Mouse (Mus musculus) frontal cortex, postnatal 36 days (tissue): ENCODE data around the gene Fkbp5.
"Not testable (repeated sequence)": the region's sequence is repeated elsewhere in the genome, so short reads cannot be mapped to it uniquely, and the experiment has no call there.

Experiments used
- DNase-seq, 2 experiments: peaks; one replicate each; pipeline ENCODE4 v3.0.0; 2022; ENCODE audit warnings: low spot score in 2 of 2

The Fkbp5 gene

DNA sequence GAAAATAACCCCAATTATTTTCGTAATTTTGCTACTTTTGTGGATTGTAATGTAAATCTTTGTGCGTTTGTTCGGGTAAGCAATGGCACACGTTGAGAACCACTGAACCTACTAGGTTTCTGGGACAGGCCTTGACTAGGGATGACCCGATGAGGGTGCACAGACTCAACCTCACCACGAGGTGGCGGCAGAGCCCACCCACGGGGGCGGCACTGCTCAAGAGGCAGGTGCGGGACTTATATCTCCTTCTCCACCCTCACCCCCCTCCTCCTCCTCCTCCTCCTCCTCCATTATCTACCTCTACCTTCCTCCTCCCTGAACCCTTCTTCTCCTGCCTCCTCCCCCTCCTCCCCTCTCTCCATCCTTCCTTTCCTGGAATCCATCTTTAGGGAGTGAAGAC is 143.5 kb downstream of the Fkbp5 start:
- no peak for DNase-seq

DNA sequence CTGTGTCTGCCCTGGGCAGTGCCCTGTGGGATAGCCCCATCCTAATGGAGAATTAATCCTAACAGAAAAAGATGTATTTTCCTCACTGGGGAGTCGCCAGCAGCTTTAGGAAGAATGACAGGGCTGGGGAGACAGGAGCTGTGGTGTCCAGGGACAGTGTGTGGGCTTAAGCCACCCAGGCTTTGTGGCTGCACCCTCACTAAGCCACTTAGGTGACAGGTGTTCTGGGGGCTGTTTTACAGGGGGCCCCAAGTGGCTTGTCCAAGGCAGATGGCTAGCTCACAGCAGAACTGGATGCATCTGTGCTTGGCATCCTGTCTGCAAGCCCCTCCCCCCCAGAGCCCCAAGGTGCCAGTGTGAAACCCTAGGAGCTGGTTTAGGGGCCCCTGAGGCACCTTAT is 145.4 kb downstream of the Fkbp5 start:
- DNase-seq = no peak

DNA sequence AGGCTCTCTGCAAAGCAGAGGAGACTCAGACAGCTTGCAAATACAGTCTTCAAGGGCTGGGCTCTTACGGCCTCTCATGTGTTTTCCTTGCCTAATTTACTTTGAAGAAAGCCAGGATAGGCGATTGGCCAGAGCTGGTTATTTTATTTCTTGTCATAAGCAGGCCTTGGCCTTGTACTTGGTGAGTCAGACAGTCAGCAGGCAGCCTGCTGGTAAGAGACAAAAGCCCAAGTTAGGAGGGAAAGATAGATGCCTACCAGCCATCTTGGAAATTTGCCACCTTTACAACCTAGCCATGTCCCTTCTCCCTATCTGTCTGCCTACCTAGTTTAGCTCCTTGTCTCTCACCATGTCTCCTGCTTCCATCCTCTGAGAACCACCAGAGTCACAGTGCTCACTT is 146.0 kb downstream of the Fkbp5 start:
- no peak for DNase-seq

DNA sequence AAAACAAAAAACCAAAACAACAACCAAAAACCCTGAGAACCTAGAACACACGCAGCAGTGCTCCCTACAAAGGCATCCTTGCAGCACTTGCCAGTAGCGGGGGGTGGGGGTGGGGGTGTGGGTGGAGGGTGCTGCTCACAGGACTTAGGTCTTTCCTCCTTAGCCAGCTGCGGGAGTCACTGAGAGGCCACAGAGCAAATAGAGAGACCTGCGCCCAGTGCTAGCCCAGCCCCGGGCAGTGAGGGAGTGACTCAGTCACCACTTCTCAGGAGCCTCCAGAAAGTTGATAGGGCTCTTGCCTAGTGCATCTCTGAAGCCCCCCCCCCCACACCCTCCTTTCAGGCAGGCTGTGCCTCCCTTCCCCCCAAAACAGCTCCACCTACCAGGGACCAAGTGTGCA is 148.3 kb downstream of the Fkbp5 start:
- DNase-seq = no peak

DNA sequence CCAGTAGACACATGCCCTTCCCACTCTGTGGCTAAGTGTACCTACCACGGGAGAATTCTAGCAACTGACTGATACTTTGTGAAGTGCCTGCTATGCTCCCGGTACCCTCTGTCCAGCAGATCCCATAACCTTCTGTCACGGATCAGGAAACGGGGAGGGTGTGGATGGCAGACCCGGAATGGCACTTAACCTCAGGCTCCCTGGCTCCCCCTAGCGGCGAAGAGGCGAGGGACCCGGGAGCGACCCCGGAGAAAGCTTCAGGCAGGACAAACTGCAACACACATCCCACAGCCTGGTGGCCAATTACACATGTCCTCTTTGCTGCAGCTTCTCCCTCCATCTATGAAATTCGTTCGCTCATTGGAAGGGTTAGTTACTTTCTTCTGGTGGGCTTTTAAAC is 148.9 kb downstream of the Fkbp5 start:
- peak; percentile 45 to 54 for DNase-seq

DNA sequence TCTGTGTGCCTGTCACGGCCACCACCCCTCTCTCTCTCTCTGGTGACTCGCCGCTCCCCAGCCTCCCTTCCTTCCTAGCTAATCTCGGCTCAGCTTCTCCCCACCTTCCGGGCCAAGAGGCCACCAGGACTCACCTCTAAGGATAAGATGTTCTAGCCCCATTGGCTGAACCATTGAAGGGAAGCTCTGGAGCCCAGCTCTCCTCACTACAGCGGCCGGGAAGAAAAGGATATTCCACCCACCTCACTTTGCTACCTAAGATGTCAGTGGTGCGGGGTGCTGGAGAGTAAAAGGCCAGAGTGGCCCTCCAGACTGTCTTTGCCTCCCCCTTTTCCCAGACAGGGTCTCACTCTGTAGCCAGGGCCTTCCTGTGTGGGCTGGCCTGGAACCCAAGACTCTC is 152.2 kb downstream of the Fkbp5 start, which contains the start of gene Tulp1:
TSS of gene Tulp1 (minus strand) at position 101 of the 400 bp plus-strand sequence.
- no peak for DNase-seq

DNA sequence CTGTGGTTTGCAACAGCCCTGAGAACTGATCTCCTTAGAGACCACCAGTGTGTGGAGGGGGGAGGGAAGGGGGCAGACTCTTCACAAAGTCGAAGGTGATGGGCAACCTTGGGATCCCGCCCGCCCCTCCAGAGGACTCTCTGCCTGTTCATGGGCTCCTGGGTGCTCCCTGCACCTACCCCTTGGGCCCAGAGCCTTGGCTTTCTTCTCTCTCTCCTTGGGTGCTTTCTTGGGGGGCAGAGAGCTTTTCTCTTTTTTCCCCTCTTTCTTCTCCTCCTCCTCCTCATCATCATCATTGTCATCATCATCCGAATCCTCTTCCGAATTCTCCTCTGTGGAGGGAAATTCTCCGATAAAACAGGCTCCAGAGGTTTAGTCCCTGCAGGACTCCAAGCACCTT is 153.8 kb downstream of the Fkbp5 start:
- DNase-seq = no peak

DNA sequence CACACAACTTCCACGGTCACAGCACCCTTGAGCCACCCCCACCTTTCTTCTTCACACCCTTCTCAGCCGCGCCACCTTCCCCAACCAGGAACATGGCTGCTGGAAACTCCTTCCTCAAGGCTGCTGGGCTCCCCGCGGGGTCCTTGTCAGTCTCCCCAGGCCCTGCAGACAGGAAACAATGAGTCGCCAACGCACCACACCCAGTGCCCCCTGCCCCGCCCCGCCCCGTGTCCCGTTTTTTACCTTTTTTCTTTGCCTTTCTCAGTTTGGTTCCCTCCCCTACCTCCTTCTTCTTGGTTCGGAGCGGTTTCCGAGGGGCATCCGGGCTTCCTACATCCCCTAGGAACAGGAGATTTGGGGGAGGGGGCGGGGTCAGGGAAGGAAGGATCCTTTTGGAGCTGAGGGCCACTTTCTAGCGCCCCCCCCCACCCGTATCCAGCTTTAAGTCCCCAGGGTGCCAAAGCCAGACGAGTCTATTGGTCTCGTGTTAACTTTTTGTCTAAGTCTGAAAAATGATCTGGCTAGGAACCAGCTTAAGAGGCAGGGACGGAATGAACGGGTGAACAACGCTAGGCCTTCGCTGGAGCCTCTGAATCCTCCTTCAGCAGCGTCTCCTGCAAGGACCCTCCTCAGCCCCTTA is 154.6 kb downstream of the Fkbp5 start:
- no peak for DNase-seq

DNA sequence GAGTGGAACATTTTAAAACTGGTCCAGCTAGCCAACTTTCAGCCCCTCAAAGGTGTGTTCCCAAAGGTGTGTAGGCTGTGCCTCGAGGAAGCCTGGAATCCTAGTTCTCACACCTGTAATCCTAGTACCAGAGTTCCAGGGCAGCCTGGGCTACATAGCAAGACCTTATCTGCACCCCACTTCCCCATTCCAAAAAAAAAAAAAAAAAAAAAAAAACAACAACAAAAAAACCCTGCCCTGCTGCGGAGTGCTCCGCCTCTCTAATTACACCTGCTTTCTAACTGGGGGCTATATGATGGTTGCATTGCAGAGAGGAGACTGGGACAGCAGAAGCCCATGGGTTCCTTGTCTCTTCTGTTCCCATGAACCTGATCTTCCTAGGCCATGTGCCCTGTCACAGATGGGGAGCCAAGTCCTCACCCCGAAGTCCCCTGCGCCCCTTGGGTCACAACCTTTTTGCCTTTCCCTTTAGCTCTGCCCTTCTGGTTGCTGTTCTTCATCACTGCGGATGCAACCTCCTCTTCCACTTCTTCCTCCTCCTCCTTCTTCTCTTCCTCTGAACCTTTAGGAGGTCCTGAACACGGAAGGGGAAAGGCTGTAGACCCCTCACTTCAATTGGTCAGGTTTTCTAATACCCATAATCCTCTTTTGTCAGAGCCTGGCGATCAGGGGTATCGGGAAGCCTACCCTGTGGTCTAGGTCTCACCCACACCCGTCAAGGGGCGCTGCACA is 155.2 kb downstream of the Fkbp5 start:
- DNase-seq = no peak

DNA sequence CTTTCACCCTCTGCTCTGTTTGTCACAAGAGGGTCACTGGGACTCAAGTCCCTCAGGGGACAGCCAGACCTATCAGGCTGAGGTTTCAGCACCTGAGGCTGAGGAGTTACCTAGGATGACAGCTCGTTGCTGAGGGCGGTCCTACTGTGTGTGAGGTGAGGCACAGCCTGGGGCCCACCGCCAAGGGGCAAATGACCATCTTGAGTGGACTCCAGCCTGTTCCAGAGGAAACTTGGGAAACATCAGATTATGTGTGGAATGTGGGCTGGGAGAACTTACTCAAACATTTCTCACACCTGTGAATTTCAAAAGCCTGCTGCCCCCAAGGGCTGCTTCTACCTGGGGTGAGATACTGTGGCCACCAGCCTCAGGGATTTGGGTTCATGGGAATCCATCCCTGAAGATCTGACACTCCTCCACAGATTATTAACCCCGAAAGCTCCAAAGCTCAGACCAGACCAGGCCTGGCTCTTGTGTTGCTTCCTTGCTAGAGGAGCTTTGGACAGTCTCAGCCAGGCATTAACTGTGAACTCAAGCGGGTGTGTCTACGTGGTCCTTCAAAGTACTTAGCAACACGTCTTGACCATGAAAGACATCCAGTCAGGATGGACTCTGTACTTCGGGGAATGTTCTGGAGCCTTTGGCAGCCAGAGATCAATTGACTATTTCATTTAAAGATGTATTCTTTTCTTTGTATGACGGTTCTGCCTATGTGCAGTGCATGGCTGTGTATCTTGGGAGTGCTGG is 156.6 kb downstream of the Fkbp5 start:
- DNase-seq = no peak

DNA sequence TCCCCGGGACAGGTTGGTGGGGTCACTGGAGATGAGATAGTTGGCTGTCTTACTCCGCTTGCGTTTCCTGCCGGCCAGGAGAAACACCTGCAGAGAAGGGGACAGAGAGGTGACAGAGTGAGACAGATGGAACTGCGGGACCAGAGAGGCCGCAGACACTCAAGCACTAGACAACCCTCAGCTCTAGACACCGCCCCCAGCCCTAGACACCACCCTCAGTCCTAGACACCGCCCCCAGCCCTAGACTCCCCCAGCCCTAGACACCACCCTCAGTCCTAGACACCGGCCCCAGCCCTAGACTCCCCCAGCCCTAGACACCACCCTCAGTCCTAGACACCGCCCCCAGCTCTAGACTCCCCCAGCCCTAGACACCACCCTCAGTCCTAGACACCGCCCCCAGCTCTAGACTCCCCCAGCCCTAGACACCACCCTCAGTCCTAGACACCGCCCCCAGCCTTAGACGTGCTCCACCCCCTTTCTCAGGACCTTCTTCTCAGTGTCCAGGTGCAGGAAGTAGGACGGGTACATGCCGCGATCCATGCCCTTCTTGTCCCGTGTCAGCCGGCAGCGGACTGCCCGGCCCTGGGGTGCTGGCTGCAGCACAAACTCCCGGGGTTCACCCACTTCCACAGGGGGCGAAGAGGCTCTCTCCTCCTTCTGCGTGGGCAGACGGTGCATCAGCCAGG is 158.6 kb downstream of the Fkbp5 start:
- not testable (repeated sequence) for DNase-seq

DNA sequence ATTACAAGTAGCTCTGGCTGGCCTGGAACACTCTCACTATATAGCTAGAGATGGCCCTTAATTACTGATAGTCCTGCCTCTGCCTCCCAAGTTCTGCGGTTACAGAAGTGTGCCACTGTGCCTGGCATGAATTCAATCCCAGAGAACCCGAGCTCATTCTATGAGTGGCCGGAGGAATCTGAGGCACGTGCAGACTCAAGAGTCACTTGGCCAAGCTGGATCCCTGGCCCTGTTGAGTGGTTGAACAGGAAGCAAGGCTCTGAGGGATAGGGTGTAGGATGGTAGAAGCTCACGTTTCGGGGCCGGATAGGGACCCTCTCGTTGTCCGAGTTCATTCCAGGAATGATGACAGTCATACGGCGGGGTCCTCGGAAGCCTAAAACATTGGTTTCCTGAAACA is 161.5 kb downstream of the Fkbp5 start:
- DNase-seq = no peak

DNA sequence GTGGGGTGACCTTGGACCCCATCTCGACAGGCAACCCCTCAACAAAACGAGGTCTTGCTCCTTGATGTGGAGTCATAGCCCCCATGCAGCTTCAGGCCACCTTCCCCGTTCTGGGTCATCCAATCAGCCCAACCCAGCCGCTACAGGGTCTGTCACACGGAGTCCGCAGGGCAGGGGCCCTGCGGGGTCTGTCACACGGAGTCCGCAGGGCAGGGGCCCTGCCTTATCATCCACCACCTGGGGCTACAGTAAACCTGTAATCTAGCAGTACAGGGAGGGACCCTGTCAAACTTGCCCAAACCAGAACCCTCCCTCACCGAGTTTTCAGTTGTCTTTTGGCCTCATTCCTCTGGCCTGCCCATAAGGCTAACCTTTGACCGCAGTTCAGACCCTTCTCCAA is 165.3 kb downstream of the Fkbp5 start:
- no peak for DNase-seq

DNA sequence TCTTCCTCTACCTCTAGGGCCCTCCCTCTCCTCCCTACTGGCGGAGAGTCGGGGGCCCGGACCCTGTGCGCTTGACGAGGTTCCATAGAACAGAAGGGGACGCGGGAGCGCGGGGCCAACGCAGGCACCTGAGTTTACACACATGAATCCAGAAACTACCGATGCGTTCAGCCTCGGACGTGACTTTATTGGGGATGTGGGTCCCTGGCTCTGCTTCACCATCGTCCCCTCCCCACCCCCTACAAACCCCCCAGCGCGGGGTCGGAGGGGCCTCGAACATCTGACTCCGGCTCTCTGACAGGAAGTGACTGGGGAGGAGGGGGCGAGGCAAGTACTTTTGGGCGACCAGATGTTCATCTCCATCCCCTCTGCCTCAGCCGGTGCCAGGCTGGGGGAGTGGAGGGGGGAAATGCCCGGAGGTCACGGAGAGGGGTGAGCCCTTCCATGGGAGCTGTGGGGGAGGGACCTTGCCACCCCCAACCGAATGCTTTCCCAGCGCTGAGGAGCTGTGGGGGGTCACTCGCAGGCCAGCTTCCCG is 165.9 kb downstream of the Fkbp5 start:
- no peak for DNase-seq

DNA sequence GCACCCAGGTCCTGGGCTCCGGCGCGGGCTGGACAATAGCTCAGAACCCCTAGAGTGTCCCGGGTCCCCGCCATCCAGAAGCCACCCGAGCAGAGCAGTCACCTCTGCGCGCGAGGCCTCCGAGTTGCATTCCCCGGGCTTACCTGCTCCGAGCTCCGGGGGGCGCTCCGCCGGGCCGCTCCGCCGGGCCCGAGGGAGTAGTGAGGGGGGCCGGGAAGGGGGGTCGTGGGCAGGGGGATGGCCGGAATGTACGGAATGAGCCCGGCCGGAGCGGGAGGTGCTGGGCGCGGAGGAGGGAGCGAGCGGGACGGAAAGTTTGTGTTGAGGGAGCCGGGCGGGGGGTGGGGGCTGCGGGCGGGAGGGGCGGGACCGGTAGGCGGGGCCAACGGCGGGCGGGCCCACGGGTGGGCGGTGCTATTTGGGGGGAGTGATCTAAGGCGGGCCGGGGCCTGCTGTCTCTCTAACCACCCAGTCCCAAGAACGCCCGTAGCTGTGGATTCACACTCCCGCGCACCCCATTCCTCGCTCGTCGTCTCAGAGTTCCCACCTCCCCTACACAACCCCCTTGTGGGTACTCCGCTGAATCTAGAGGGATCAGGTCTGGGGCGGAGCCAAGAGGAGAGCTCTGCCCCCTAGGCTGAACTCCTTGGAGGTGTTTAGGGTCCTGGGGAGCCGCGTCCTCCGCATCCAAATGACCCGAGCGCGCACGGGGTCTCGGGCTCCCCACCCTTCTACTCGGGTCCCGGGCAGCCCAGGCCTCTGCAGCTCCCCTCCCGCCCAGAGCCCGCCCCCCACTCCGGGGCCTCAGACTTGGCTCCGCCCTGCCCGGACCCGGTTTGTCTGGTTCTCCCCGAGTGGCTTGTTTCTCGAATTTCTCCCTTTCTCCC is 166.6 kb downstream of the Fkbp5 start, which contains the start of gene Tead3:
TSS of gene Tead3 (minus strand) at position 352 of the 887 bp plus-strand sequence.
- no peak for DNase-seq

DNA sequence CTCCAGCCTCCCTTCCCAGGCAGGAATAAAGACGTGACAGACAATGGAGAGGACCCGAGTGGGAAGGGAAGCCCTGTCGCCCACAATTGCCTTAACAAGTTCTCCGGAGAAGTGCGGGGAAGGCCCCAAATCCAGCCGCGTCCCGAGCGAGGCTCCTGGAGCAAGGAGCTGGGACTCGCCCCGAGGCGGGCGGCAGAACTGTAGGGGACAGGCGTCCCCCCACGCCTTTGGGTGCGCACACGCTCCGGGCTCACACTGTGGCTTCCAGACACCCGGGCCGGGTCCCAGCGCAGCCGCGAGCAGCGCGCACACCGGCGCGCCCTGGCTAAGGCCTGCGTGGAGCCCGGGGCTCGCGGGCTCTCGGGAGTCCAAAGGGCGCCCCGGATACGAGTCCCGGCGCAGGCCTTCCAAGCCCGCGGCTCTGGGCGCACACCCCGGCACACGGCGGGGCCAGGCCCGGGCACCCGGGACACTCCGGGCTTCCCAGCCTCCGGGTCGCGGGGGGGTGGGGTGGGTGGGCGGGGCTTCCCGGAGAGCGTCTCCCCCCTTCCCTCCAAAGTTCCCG is 167.3 kb downstream of the Fkbp5 start:
- no peak for DNase-seq

DNA sequence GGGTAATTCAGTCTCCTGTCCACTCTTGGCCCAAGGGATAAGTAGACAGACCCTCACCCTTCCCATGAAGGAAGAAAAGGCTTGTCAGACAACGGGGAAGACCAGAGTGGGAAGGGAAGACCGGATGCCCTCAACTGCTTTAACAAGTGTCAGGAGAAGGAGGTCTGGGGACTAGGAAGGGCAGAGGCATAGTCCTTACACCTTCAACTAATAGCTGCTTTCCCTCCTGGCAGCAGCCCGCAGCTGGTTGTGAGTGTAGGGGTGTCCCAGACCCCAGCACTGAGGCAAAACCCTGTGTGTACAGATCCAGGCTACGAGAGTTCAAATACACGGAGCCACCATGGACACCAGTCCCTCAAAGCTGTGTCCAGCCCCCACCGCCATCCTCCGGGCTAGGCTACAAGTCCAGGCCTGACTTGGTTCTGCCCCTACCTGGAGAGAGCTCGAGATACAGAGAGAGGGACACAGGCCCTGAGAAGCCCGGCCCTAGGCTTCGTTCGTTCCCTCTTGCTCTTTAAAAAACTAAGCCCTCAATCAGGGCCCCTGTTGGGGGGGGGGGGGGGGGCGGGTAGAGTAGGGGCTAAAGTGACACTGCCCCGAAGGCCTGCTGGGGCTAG is 168.0 kb downstream of the Fkbp5 start:
- no peak for DNase-seq
